Mouse (Mus musculus) common myeloid progenitor, adult 5-6 weeks (primary cell): ENCODE data around the gene Pdzd11. TPM values are rescaled to one million over a fixed set of nuclear protein-coding genes. Genes with fewer than 3 reads are reported as not detected.

Experiments used
- ATAC-seq: replicated peaks from 2 replicates; pipeline ENCODE4 v1.8.0; 2016; ENCODE audit warnings: low read depth, mild to moderate bottlenecking, moderate TSS enrichment, inconsistent platforms; ENCODE audit not compliant: poor library complexity, severe bottlenecking
- total RNA-seq: library from RNA; stranded (forward); fragments of 200-1000, 187-1606 nt; gene quantifications from 2 replicates; pipeline ENCODE4 v1.2.3, GENCODE M21; 2017

Gene Pdzd11
- total RNA-seq: 20.1 and 20.9 TPM in 2 replicates

DNA sequence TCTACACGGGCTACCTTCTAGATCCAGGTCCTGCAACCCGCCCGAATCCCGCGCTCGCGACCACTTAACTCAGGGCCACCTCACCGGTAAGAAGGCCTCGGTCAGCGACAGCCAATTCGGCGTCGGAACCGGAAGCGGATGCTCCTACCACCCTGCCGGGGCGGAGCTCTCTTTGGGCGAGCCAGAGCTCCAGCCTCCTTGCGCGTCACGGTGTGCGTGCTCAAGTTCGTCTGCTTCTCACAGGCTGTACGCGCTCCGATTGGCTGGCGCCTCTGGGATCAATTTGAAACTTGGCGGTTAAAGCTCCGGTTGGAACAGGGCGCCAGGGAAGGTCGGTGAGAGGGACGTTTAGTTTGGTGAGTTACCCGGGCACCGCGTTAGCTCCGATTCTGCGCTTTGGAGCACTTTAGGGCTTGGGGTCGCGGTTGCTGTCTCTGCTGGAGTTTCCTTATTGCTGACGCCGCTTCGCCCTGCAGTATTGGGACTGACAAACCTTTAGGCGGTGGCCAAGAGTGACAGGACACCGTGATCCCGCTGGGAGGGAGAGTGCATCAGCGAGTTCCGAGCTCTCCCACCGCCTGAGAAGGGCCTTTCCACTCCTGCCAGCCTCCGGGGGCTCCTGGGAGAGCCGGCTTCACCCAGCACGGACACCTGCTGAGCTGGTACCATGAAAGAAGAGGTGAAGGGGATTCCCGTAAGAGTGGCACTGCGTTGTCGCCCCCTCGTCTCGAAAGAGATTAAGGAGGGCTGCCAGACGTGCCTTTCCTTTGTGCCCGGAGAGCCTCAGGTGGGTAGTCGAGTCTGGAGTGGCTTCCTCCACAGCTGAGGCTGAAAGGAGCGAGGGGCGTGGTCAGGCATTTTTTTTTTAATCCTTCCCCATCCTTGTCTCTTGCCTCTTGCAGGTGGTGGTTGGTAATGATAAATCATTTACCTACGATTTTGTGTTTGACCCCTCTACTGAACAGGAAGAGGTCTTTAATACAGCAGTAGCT is at the start of gene Pdzd11:
TSS of gene Pdzd11 (minus strand) at position 767 of the 992 bp plus-strand sequence.
- peak; percentile 100 for ATAC-seq

DNA sequence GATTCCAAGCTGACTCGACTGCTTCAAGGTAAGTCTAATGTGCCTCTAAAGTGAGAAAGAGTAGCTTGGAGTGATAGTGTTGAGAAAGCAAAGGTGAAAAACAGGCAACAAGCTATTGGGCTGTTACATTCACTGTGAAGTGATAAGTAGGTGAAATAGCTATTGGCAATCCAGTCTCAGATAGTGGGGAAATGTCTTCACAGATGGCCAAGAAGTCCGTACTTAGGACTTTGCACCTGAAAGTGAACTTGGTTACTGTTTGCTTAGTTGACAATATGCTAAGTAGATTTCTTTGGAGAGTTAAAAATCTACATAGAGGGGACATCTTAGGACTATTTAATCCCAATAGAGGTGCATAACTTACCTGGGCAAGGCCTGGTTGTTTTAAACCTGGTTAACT is 38.5 kb upstream of the Pdzd11 start:
- ATAC-seq: no peak

DNA sequence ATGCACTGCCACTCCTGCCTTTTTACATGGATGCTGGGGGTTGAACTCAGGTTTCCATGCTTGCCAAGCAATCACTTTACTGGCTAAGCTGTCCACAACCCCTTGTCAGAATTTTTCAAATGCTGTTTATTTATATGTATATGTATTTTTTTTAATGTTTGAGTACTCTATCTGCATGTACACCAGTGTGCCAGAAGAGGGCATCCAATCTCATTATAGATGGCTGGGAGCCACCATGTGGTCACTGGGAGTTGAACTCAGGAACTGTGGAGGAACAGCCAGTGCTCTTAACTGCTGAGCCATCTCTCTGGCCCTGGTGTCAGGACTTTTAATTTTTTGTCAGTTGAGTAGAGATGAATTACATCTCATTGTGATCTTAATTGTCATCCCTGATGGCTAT is 26.5 kb upstream of the Pdzd11 start:
- ATAC-seq: no peak

DNA sequence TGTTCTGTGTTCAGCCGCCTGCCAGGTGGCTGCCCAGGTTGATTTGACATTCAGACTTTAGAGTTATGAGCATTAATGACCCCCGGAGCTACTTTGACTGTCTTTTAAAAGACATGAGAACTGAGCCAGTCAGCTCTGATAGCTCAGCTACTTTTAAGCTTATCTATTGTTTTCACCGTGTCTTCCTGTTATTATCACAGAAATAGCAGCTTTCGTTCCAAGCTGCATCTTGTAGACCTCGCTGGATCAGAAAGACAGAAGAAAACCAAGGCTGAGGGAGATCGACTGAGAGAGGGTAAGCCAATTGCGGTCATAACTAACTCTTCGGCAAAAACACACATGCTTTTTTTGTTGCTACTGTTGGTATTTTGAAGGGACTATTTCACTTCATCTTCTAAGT is 12.1 kb upstream of the Pdzd11 start:
- no peak for ATAC-seq

DNA sequence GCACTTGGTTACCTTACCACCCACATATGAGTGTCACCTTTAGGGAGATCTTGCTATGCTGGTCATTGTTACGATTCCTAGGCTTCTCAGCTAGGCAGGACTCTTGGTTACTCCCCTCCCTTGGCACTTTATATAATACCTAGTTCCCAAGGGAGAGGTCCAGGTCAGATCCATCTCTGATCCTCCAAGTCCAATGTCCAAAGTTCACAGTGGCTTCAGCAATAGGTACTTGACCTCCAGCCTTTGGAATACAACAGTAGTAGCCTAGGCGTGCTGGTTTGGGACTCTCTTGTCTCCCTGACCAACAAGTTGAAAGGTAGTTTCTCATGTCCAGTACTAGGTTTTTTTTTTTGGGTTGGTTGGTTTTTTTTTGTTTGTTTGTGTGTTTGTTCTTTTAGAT is 2.7 kb upstream of the Pdzd11 start:
- ATAC-seq: no peak

DNA sequence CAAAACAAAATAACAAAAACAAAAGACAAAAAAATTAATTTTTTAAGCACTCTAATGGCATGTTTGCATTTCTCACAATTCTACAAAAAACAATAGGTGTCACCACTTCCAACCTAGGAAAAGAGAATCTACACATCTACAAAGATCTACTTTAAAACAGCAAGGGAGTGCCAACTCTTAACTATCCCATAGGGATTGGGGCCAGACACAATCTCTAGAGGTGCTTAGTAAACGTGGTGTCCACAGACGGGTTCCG is 894 bp downstream of the Pdzd11 start, which contains the start of gene Kif4:
TSS of gene Kif4 (plus strand) at position 192 of the 256 bp plus-strand sequence.
- ATAC-seq: no peak

DNA sequence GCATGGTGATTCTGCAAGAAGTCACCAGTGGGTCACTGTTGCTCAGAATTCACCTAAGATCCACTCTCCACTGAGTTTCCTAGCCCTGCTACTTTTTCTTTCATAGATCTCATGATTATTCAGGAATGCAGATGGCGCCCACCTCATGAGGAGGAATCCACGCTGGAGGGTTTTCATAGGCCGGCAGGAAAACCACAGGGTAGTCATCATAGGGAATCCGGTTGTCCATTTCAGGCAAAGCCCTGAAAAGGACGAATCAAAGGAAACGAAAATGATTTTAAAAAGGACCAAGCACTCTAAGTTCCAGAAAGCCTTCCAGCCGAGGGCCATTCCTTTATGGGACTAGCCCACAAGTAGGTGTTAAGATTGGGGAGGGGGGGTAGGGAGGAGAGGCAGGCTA is 1.2 kb downstream of the Pdzd11 start:
- no peak for ATAC-seq

DNA sequence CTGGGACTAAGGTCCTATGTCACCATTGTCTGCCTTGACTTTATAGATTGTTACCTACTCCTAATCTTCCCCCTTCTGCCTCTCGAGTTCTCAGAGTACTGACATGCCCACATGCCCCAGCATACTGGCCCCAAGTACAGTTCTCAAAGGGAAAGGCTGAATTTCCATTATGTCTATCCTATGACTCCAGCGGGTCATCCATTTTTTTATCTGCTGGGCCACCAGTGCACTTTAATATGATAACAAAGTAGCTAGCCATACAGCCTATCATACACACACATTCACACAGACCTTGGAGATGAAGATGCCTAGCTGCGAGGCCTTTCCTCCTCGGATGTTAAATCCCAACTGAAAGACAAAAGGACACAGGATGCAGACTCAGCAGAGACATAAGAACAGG is 2.1 kb downstream of the Pdzd11 start:
- ATAC-seq: no peak

DNA sequence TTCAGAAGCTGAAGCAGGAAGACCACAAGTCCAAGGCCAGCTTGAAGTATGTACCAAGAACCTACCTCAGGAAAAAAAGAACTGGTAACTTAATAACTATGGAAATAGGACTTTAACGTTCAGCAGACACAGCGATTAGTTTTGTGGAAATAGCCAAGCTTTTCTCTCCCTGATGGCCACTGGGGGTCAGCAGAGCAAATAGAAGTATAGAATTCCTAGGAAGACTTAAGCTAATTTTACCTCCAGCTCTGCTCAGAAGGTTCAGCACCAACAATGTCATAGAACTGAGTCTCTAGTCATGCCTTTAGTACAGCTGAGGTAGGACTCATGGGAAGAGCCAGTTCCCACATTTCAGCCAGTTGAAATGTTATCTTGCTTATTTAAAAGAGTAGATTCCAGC is 5.0 kb downstream of the Pdzd11 start:
- ATAC-seq: no peak

DNA sequence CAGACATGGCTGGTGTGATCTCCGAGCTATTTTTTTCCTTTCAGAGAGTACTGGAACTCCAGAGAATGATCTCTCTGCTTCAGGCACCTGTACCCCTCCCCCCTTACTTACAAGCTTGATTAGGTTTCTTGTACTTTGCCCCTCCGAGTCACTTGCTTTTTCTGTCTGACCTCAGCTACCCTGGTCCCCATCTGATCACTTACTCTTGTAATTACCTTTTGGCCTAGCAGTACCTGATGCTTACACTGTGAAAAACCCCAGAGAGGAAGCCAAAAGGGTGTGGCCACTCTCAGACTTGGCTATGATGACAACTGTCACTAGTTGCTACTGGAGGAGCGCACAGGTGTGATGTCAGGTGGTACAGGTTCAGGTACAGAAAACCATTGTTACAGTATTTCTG is 7.9 kb downstream of the Pdzd11 start:
- ATAC-seq: no peak

DNA sequence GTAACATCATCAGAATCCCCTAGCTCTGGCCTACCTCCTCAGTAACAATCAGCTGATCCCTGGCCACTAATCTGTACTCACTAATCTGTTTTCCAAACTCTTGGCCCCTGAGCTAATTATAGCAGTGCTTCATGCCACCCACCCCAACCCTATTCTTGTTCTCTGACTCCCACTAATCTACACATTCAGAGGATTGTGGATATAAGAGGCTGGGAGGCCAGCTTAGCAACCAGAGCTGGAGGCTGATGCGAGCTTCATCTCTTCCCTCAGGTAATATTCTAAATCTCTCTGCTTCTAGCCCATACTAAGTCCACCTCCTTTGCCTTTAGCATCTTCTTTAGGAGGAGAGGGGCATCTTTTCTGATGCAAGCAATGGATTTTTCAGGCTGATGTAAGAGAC is 21.1 kb downstream of the Pdzd11 start, which contains the start of gene Arr3:
TSS of gene Arr3 (plus strand) at position 184 of the 400 bp plus-strand sequence.
- no peak for ATAC-seq

DNA sequence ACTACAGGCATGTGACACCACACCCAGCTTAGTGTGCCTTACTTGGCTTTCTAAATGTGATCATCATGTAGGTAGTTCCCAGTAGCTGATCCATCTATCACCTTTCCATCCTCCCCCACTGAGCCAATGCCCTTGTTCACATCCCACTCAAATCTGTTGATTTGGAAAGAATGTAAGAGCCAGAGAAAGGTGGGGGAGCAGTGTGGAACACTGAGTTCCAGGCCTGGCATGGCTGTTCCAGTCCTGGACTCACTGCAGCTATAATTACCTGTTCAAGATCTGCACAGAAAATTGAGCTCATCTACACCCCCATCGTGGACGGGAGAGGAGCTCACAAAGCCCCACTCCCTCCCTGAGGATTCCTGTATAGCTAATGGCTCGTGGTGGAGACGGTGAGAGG is 26.6 kb downstream of the Pdzd11 start:
- ATAC-seq: no peak

DNA sequence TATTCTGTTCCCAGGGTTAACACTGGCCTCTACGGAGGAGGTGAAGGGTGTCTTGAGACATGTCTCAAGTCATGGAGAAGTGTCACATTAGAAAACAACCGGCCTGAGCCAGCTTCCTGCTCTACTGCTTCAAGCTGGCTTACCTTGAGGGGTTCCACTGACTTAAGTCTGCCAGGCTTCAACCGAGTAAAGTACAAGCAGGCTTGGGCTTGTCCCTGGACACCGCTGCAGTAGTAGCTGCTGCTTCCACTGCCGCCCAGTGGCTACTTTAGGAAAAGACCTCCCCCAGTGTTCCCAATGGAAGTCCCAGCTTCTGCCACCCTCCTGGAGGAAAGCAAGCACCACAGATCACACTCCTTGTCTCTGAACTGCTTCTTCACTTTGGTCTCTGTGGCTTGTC is 28.9 kb downstream of the Pdzd11 start:
- ATAC-seq: no peak

DNA sequence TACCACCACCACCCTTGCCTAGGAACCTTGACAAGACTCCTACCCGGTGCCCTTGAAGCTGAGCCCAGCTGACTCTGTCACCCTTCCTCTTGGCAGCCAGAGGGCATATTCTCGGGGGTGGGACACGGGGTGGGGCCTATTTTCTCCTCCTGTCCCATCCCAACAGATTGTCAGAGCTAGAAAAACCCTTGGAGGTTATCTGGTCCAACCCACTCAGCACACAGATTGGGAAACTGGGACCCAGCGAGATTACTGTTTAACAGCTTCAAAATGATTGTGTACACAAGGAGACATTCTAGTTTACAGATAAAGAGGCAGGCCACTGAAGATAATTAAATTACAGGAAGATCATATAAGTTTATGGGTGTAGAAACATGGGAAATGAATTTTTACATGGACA is 31.6 kb downstream of the Pdzd11 start, which contains the start of gene P2ry4:
TSS of gene P2ry4 (minus strand) at position 79 of the 400 bp plus-strand sequence.
- no peak for ATAC-seq

Other genes with a start within 250 kb of the Pdzd11 start
- not detected in 2 replicates for gene Otud6a, start 197.6 kb downstream of the Pdzd11 start, total RNA-seq
- gene Awat2, start 183.9 kb downstream of the Pdzd11 start, total RNA-seq: 0.82 TPM in 1 of 2 replicates, not detected in the other
- gene Igbp1, start 132.3 kb downstream of the Pdzd11 start, total RNA-seq: 115 and 132 TPM in 2 replicates
- not detected in 2 replicates for gene Dgat2l6, start 101.7 kb downstream of the Pdzd11 start, total RNA-seq
- not detected in 2 replicates for gene Awat1, start 54.3 kb downstream of the Pdzd11 start, total RNA-seq
- gene P2ry4, start 31.7 kb downstream of the Pdzd11 start, total RNA-seq: not detected in 2 replicates
- not detected in 2 replicates for gene Arr3, start 21.1 kb downstream of the Pdzd11 start, total RNA-seq
- 42.7 and 50.8 TPM in 2 replicates for gene Kif4, start 831 bp downstream of the Pdzd11 start, total RNA-seq
- gene Gdpd2, start 103.3 kb upstream of the Pdzd11 start, total RNA-seq: 0.58 TPM in 1 of 2 replicates, not detected in the other
- 13.4 and 17.0 TPM in 2 replicates for gene Dlg3, start 141.2 kb upstream of the Pdzd11 start, total RNA-seq